Mouse (Mus musculus): ENCODE measurements around the gene Rita1. TPM values are rescaled to one million over a fixed set of nuclear protein-coding genes. Genes with fewer than 3 reads are reported as not detected.
A peak's percentile ranks its signal among the peaks of the same experiment; 100 is the strongest.

Gene Rita1
- total RNA-seq, 2 experiments from 2014 or later = 24.1 to 27.3 TPM

DNA sequence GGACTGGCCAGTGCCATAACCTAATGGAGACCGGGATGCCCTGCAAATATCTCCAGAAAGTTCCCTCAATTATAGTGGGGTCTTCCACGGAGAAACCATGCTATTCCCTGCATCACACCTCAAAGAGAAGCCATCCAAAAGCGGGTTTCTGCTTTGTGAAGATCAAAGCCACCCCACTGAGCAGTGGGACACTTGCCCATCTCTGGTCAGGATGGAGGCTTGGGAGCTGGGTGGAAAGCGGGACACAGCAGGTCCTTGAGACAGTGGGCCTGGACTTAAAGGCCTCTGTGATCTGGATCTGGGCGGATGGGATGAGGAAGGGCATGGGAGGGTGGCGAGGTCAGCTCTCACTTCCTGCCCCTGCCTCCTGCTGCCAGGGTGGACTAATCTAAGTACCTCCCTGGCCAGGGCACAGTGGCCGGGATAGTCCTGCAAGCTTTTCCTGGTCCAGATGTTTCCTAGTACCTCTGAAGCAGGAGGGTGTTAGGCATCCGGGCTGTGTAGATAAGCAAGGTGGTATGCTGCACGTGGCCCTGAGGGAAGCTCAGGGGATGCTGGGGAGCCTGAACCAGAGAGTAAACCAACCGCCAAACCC, 37.8 kb downstream of the Rita1 start:
- no peak for DNase-seq (ENCODE audit: low spot score in 2 of 2)

DNA sequence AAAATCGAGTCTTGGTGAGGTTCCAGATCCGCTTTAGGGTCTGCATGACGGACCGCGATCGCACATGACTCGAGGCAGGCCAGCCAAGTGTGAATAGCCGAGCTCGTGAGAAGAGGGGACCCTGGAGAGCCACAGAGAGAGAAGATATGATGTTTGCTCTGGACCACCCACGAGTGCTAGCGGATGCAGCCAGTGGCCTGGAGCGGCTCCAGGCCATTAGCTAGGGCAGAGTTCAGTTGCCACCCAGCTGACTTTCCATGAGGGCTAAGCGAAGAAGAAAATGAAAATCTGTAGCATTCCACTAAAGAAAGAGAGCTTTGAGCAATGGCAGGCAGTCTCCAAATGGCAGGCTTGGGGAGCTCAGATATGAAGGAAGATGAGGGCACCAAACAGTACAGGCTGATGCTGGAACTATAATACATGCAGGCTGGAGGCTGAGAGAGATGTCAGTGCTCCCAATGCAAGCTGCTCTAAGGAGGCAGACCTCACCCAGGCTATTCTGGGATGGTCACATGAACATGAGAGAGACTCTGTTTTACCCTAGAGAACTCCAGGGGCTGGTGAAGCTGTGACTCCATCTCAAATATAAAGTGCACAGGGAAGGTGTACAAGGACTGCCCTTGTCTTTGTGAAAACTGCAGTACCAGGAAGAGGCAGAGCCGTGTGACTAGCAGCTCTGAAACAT, 41.2 kb downstream of the Rita1 start:
- no peak for DNase-seq (ENCODE audit: low spot score in 2 of 2)

DNA sequence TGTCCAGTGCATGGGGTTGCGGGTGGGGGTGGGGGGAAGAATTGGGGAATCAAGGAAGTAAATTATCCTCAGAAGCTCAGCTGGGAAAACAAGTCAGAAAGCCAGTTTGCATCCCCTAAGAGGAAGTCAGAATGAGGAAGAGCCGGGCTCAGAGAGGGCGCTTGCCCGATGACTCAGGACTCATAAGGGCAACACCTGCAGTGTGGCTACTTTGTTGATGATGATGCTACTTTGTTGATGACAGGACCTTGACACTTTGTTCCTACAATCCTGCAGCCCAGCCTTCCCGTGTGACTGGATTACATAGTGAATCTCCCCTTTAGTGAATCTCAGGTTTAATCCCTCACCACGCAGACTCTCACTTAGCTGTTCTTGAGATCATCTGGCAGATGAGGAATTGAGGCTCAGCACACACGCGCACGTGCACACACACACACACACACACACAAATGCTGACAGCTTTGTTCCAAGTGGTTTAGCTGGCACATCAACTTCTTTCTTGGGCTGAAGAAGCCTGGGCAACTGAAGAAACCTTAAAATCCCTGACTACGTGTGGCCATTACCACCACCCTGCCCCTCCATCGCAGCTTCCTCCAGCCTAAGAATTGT, 42.0 kb downstream of the Rita1 start:
- no peak for DNase-seq (ENCODE audit: low spot score in 2 of 2)

DNA sequence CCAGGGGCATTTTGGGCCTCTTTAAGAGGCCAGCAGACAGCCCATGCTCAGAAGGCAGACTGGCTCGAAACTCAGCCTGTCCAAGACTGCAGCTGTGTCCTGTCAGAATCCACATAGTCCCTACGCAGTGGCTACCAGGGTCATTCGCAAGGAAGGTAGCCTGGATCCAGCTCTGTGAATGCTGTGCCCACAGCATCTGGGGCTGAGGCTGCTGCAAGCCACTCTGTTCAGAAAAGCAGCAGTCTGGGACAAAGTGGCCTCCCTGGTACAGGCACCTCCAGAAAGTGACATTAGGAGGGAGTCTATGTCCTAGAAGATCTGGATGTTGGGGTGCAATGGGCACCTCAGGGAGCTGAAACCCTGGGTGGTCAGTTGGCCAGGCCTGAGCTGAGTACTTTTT, 42.6 kb downstream of the Rita1 start:
- DNase-seq (ENCODE audit: low spot score in 2 of 2) = no peak

DNA sequence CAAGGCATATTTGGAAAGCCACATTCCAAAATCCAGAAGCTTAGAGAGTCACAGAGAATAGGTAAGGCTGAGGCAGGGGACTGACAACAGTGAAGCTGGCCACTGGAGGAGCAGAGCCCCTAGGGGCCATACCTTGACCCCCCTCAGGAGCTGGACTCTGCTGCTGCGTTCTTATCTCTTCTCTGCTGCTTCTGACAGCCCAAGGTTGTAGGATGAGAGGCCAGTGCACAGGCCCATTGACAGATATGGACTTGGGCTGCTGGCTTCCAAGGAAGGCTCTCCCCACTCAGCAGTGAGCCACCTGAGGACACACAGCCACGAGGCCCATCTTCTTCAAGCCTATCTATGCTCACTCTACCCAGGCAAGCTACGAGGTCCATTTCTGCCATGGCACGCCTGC, 43.4 kb downstream of the Rita1 start:
- DNase-seq (ENCODE audit: low spot score in 2 of 2) = no peak

DNA sequence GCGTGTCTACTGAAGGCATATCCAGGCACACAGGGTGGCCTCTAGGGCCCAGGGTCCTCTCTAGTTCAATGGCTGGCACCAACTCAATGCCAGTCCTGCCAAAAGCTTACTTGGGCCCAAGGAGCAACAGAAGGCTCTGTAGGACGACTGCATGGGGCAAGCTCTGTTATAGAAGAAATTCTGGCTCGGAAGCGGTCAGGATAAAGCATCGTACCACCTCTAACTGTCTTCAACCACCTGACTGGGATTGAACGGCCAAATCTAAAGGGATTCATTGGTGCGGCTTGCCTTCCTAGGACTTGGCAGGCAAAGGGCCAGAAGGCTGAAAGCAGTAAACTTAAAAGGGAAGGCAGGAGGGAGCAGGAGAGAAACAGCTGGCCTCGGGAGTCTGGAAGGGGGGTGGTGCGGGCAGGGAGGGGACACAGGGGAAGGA, 44.0 kb downstream of the Rita1 start:
- peak in 1 of 2 experiments; percentile 67 for DNase-seq (ENCODE audit: low spot score in 2 of 2)

DNA sequence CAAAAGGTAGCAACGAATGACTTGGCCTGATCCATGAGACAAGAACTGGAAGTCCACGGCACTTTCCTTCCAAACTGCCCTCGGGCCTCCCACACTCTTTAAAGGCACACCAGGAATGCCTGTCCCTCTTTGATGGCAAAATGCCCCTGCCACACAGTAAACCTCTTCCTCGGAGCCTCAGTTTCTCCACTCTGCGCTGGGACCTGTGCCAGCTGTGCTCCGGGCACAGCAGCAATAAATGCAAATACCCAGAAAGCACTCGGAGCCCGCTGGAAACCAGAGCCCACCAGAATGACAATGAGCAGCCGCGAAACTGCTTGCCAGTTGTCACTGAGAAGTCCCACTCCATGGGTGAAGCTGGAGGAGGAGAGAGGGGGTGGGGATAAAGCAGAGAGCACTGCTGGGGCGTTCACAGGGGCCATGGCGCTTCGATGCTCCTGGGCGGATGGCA, 44.6 kb downstream of the Rita1 start:
- DNase-seq (ENCODE audit: low spot score in 2 of 2) = peak in 1 of 2 experiments; percentile 60

DNA sequence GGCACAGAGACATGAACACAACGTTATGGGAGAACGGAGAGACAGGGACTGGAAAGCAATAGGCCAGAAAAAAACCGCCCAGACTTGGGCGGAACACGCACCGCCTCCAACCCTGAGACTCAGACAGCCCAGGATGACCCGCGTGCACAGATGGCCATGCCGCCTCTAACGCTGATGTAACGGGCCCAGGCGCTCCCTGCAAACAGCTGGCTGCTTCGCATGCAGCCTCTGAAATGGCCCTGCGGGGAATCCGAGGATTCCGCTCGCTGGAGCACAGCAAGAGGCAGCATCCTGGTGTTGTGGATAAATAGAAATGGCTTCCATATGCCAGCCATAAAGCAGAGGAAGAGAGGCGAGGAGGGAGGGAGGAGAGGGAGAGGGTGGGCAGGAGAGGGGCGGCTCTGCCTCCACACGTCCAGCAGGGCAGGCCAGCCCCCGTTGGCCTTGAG, 45.1 kb downstream of the Rita1 start:
- DNase-seq (ENCODE audit: low spot score in 2 of 2) = peak in 1 of 2 experiments; percentile 56

DNA sequence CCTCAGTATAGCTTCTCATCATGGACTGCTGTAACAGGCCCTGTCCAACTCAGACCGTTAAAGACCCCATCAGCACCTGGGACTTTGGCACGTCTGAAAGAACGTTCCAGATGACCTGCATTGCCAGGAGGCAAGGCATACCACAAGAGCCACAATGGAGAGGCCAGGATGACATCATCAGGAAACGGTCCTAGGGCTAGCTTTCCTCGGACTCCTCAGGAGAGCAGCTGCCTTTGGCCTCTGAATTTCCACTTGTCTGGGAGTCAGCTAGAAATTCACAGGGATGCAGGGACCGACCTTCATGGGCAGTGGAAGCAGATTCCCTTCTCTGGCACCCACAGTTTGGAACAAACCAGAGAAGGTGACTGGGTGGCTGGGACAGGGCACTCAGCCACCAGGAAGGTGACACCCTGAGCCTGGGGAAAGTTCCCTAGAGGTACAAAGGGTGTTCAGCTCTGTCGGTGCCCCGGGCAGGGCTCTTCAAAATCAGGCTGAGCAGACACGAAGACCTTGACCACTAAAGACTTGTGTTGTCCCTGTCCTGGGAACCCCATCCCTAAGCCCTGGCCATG, 45.6 kb downstream of the Rita1 start:
- no peak for DNase-seq (ENCODE audit: low spot score in 2 of 2)

DNA sequence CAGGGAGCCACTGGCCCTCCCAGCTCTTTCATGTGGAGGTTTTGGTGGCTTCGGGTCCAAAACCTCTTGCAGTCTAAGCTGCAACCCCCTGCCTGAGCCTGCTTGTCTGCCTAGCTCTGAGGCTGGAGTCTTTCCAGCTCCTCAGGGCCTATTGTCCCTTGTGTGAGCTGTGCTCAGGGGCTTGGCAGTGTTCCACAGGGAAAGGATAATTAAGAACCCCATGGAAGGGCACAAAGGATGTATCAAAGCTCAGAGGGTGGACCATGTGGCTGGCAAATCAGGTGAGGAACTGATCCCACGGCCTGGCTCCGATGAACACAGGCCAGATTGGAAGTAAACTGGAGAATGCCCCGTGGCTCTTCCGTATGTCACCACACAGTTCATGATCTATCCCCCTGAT, 46.3 kb downstream of the Rita1 start:
- peak in 1 of 2 experiments; percentile 67 for DNase-seq (ENCODE audit: low spot score in 2 of 2)

DNA sequence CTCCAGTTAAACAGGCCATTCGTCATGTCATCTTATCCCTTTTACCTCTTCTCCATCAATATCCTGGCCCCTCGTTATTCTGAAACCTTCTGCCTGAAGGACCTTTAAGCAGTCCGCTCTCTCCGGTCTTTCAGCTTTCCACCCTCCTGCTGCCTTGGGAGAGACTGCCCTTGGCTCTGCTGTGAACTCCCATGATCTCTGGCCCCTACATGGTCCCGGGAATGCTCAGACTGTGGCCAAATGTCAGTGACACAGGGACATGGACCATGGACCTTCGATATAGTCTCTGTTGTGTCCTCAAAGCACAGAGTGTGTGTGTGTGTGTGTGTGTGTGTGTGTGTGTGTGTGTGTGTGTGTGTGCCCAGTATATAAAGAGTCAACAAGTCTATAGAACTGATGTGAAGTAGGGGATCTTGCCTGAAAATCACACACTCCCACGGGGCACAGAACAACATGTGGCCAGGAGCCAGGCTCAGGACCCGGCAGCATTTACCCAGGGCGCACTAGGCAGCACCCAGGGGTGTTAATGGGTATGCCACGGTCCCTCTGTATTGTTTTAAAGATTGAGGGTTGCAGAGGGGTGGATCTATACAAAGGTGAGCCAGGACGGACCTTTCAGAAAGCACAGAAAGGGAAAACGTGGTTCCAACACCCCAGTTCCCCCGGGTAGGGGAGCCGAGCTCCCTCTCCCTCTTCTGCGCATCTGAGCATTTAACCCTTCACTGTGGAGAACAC, 47.1 kb downstream of the Rita1 start:
- no peak for DNase-seq (ENCODE audit: low spot score in 2 of 2)

DNA sequence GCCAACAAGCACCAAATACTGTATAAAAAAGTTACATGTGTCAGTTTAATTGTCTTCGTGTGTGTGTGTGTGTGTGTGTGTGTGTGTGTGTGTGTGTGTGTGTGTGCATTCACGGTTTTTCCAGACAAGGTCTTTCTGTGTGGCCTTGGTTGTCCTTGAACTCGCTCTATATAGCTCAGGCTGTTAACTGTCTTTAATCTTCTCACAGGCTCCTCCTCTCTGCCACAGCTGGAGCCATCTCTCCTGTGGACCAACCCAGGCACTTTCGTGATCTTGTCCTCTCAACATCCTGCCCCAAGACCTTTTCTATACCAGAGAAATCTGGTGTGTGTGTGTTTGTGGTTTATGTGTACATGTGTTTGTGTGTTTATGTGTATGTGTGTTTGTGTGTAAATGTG, 48.5 kb downstream of the Rita1 start:
- no peak for DNase-seq (ENCODE audit: low spot score in 2 of 2)

DNA sequence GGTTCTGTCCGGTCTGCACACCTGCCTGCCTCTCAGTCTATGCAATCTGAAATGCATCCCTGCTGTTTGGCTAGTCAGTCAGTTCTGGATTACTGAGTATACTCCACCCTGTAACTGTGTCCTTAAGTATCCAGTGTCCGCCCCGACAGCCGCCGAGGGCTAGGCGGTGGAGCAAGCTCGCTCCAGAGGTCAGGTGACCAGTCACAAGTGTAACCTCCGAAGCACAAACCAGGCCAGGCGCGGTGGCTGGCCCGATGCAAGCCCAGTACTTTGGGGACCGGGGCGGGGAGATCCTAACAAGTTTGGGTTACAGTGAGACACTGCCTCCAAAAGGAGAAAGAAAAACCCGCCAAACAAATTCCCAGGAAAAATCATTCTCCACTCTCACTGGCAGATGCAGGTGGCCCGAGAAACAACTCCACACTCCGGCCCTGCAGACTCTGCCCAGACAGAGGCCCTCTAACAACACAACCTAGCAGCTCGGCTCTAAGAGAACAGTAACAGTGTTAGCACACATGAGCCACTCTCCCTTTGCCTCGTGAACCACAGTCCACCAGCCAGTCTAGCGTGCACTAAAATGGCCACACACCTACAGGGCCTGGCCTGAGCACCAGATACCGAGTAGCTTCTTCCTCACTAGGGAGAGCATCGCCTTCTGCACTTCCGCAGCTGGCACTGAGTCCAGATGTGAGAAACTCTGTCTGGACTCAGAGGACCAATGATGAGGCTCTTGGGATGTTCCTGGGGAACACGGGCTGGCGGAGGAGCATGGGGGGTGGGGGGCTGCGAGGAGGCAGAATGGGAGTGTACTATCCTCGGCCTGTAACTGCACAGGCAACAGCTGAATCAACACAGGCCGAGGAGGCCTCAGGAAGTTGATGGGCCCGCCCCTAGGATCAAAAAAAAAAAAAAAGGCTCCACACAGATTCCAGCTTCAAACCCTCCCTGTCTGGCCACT, 49.2 kb downstream of the Rita1 start:
- DNase-seq (ENCODE audit: low spot score in 2 of 2) = no peak

DNA sequence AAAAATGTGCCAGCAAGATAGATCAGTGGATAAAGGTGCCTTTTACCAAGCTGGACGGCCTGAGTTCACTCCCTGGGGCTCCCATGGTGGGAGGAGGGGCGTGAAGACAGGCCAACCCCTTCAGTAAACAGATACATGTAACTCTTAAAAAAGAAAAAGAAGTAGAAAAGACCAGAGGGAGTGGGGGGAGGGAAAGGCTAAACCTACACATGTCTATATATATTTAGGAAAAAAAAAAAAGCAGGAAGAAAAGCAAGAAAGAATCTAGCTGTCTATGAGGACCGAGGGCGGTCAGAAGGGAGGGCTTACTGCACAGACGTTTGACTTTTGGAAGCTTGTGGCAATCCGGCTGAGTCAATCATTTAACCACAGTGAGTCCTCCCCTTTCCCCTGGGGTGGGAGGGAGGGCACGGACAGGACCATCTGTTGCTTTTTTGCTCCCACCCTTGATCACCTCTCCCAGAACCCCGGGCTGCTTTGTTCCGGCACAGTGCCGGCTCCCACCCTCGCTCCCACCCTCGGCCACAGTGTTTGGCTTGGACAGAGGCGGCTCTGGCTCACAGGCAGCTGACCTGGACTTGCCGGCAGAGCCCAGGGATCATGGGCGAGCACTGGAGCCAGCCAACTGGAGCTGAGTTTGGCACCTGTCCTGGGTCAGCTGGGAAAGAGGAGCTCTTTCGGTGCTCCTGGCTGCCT, 51.6 kb downstream of the Rita1 start:
- DNase-seq (ENCODE audit: low spot score in 2 of 2) = peak in 1 of 2 experiments; percentile 70

DNA sequence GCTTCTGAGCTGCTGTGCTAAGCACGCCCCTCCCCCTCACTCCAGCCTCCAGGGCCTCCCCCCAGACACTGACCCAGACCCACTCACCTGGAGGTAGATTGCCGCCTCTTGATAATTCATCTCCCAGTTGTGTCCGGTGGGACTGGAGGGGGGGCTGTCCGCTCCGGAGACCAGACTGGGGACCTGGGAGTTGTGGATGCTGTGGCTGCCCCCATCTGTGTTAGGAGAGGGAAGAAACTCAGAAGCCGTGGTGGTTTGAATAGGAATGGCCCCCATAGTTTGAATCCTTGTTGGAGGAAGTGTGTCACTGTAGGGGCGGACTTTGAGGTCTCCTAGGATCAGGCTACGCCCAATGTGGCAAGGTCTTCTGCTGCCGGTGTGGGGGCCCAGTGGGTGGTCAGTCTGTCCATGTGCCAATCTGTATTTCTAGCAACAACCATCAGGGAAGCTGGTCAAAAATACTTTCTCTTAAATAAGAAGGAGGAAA, 52.2 kb downstream of the Rita1 start:
- DNase-seq (ENCODE audit: low spot score in 2 of 2) = no peak

DNA sequence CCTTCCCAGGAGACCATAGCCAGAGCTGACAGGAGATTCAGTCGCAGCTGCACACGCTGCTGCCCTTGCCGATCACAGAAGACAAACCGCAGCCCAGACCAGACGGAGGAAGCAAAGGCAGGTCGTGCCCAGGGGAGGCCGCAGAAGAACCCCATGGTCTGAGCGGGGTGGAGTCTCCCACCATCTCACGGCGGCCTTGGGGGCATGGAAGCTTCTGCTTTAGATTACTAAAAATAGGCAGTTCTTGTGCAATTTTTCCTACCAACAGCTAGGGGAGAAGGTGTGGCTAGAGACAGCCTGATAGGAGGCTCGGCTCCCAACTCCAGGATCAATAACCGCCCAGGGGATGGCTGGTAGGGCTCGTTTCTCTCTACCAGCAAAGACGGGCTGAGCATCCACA, 53.6 kb downstream of the Rita1 start:
- no peak for DNase-seq (ENCODE audit: low spot score in 2 of 2)

DNA sequence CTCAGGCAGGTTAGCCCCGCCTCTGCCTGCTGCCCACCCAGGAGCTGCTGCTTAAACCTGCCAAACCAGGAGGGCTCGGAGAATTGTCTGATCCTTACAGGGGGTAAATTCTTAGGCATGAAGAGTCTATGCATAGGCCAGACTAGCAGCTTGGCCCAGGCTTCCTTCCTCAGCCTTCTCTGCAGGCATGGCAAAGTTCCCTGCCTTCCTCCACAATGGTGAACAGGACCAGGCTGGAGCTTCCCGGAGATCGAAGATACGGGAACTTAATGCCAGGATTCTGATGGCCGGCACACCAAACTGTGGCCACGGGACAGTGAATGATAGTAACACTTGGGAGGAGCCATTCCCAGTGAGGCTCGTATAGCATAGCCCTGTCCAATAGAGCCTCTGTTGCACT, 54.3 kb downstream of the Rita1 start:
- DNase-seq (ENCODE audit: low spot score in 2 of 2) = no peak

DNA sequence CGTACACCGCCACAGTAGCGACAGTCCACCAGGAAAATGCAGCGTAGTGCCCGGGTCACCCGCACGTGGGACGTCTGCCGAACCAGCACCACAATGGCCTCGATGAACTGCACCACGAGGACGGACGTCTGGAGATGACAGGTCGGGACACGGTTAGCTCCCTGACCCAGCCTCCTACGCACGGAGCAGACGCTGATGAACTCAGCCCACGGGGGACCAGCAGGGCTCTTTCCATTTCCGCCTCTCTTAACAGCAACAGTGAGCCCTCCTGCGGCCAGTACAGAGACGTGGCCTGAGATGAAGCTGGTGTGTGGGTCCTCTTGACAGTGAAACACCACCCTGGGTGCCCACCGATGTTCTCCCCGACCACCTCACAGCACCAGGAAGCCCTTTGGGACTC, 56.5 kb downstream of the Rita1 start:
- DNase-seq (ENCODE audit: low spot score in 2 of 2) = no peak

DNA sequence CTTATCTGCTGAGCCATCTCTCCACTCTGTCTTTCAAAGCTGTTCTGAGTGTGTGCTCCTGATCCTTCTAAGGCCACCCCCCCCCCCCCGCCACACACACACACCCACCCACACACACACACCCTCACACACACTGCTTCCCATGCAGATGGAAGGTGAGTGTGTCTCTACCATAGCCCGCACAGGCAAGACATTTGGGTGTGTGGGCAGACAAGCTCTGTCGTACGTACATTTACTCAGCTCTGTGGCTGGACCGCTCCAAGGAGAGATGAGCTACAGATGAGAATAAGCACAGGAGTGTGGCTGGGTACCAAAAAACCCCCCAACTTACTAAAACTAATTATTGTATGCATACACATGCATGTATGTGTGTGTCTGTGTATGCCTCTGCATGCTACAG, 61.7 kb downstream of the Rita1 start:
- no peak for DNase-seq (ENCODE audit: low spot score in 2 of 2)

DNA sequence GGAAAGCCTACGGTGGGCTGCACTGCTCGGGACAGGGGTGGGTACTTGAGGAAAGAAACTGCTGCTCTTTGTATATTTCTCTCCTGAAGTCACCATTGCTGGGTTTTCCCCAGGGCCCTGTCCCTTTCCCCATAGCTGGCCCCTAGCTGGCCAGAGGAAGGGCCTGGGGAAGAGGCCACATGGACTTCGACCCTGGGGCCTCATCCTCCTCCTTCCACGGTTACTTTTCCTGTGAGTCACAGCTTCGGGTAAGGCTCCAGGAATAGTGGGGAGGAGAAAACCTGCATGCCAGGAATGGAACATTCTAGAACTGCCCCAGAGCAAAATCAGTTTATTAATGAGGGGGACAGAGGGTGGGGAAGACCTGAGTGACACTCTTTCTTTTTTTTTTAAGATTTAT, 62.3 kb downstream of the Rita1 start:
- DNase-seq (ENCODE audit: low spot score in 2 of 2) = no peak

Measured in layer of hippocampus, postnatal 10 days (tissue).